ENCODE assay signal across 20 mouse cellular contexts in genomic region chr14:77906586-77906985, GRCm38 (mm10).
"Had no signal": no experiment of that assay in that cellular context is flagged by ENCODE, and none has a peak within 500 bp of the region (broad histone marks: within the 10 kb centered on the region; RNA-seq: fewer than 3 reads in every experiment).

No protein-coding gene starts in this region.

- DNase-seq: gastrocnemius, postnatal 14 days; gastrocnemius, postnatal 36 days; heart, adult 18-20 months; heart, postnatal 14 days; heart, postnatal 36 days; kidney, adult 18-20 months; kidney, adult 8-10 months; kidney, postnatal 10 days; kidney, postnatal 36 days; liver had no signal

- H3K27ac ChIP-seq: heart, embryonic 13.5 days; heart, embryonic 15.5 days; hindbrain, embryonic 13.5 days; hindbrain, embryonic 15.5 days; hindbrain, postnatal 0 days; intestine, embryonic 15.5 days; left cerebral cortex, adult 2 months; limb, embryonic 10.5 days; limb, embryonic 12.5 days had no signal

- H3K4me1 ChIP-seq: heart, embryonic 15.5 days; hindbrain, embryonic 13.5 days; hindbrain, embryonic 15.5 days; intestine, embryonic 15.5 days had no signal

- H3K4me3 ChIP-seq: heart, embryonic 13.5 days; heart, embryonic 15.5 days; hindbrain, embryonic 13.5 days; hindbrain, embryonic 15.5 days; intestine, embryonic 15.5 days; layer of hippocampus, adult 2 months; left cerebral cortex, adult 2 months; limb, embryonic 10.5 days; limb, embryonic 12.5 days had no signal

- H3K9ac ChIP-seq: heart, embryonic 13.5 days; heart, embryonic 15.5 days; hindbrain, embryonic 13.5 days; hindbrain, embryonic 15.5 days; intestine, embryonic 15.5 days; limb, embryonic 12.5 days had no signal

- H3K36me3 ChIP-seq: heart, embryonic 13.5 days; heart, embryonic 15.5 days; hindbrain, embryonic 13.5 days; hindbrain, embryonic 15.5 days; intestine, embryonic 15.5 days; limb, embryonic 10.5 days; limb, embryonic 12.5 days had no signal

- H3K27me3 ChIP-seq: heart, embryonic 13.5 days; heart, embryonic 15.5 days; hindbrain, embryonic 13.5 days; hindbrain, embryonic 15.5 days; intestine, embryonic 15.5 days; limb, embryonic 12.5 days had no signal
